Mouse (Mus musculus): ENCODE data around the gene Ctf2.

GRCm38 (mm10) chr7:127718339-127718738 lies 13.6 kb downstream of the Ctf2 start:
- TF ChIP-seq CTCF (conservative IDR thresholded peaks at IDR 0.05 in 1 of 2, IDR thresholded peaks at IDR 0.05 in 1 of 2; ENCODE audit: low read depth in 2 of 2, low read length in 2 of 2) (no peak), SMC3 (IDR thresholded peaks at IDR 0.05; ENCODE audit: low read depth, low read length) (no peak), MAFK (IDR thresholded peaks at IDR 0.05; ENCODE audit: insufficient replicate concordance, low read length) (no peak), BHLHE40 (IDR thresholded peaks at IDR 0.05; ENCODE audit: low read depth, low read length) (no peak), POLR2A (IDR thresholded peaks at IDR 0.05; ENCODE audit: low read depth, low read length) (no peak), GABPA (IDR thresholded peaks at IDR 0.05; ENCODE audit: insufficient replicate concordance, low read depth, low read length) (no peak), SIN3A (IDR thresholded peaks at IDR 0.05; ENCODE audit: low read length) (no peak), JUND (conservative IDR thresholded peaks at IDR 0.05; ENCODE audit: low read depth, low read length) (no peak), ZC3H11A (IDR thresholded peaks at IDR 0.05; ENCODE audit: low read depth, low read length) (no peak), MYC (IDR thresholded peaks at IDR 0.05; ENCODE audit: low read depth, low read length) (no peak), MAX (IDR thresholded peaks at IDR 0.05; ENCODE audit: low read length) (no peak), MXI1 (IDR thresholded peaks at IDR 0.05; ENCODE audit: low read depth, low read length) (no peak)

All from CH12.LX (cell line).